Mouse (Mus musculus): ENCODE data around the gene Clca3b.
"Not testable (repeated sequence)": the region's sequence is repeated elsewhere in the genome, so short reads cannot be mapped to it uniquely, and the experiment has no call there.

The Clca3b gene

DNA sequence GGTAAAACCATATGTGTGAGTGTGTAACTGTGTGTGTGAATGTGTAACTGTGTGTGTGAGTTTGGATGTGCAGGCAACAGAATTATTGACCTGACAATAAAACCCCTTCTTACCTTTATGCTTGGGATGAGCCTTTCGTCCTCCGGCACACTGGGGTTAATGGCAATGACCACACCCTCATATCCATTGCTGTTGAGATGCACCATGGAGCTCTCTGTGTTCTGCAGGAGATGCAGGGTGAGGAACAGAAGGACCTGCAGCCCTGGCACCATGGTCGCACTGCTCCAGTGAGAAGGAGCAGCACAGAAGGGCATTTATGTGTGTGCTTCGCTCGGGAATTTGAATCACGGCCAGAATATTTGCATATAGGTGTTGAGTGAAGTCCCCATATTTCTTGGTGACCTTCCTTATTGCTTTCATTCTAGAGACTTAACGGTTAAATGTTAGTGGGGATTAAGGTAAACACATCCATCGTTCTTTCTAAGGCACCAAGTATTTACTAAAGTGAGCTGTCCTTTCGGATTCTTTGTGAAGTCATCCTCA is at the start of gene Clca3b:
Clca3b (minus strand) TSS at position 344 of the 543 bp plus-strand sequence.
- DNase-seq = not testable (repeated sequence)

DNA sequence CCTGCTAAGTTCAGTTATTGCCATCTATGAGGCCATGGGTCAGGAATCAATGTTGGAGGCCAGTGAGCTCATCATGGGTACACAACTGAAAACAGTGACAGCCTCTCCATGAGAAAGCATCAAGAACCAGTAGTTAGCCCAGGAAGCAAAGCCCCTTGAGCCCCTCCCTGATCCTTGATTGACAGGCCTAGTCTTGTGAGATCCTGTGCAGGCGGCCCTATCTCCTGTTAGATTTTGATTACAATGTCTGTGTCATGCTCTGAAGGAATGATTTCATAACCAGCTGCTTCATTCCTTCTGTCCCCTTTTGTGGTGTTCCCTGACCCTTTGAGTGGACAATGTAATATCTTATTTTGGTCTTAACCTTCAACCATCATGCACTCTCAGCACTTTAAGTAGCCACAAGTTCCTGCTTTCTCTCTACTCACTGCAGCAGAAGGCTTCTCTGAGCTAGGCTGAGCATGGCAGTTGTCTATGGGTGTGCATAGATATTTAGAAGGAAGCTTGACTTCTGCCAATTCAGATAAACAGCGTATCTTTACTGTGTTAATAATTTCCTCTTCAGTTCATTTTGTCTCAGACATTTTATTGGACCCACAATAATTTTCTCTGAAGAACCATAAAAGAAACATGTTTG is 48.0 kb upstream of the Clca3b start:
- DNase-seq = no peak

DNA sequence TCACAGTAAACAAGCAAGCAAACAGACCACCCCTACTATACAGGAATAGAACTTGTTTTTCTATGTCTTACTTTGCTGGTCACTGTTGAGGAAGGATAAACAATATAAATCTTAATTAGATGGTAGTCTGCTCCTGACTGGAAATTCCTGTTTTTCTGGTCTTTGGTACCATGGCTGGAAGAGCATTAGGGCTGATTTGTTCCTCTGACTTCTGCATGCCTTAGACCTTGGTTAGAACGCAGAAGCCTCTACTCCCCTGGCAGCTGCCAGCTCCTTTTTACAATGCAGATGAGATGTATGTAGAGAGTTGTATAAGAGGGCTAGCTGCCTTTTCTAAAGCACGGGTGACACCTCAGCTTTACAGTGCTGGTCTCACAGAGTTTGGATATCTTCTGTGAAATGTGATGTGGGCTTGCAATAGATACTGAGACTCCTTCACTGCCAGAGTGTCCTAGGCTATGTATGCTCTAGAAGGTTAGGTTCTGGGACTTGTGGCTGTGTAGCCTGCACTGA is 41.1 kb upstream of the Clca3b start:
- no peak for DNase-seq

DNA sequence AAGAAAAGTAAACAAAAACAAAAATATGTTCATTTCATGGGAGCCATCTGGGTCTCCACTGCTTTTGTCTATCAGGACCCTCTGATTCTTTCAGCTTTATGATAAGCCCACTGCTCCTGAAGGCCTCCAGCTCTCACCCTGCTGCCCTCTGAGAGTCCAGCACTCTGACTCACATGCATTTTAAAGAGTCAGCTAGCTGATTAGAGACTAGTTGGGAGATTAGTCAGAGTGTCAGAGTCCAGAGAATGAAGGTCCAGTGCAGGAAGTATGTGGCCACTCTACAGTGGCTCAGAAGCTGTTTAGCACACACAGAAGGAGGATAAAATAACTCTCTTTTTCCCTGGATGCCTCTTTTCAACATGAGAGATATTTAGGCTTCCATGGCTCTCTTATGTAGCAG is 37.8 kb upstream of the Clca3b start:
- no peak for DNase-seq

DNA sequence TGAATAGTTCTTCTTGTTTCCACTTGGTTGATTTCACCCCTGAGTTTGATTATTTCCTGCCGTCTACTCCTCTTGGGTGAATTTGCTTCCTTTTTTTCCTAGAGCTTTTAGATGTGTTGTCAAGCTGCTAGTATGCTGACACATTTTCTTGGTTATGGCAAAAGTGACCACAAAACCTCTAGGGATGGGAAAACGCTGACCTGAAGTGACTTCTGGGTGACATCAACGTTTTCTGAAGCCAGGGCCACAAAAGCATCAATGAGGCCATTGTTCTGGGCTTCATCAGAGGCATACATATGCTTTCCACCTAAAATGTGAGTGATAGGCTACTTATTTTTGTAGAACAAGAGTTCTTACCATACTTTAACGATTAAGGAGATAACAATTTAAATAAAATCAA is 22.9 kb upstream of the Clca3b start:
- not testable (repeated sequence) for DNase-seq

DNA sequence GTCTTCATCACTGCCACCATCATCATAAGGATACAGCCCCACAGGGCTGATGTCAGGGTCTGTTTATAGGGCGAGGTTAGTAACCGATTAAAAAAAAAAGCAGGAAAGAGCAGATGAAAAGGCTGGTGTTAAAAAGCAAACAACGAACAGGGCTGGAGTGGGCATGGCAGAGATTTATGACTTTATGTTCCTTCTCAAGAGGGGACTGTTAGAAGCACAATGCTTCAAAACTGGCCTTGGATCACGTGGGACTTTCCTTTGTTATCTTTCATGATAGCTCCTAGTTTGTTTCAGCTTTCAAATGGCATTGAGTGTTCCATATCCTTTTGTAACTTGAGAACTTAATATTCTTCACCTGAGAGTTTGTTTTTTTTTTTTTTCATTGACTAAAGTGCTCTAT is 427 bp upstream of the Clca3b start:
- DNase-seq = no peak

DNA sequence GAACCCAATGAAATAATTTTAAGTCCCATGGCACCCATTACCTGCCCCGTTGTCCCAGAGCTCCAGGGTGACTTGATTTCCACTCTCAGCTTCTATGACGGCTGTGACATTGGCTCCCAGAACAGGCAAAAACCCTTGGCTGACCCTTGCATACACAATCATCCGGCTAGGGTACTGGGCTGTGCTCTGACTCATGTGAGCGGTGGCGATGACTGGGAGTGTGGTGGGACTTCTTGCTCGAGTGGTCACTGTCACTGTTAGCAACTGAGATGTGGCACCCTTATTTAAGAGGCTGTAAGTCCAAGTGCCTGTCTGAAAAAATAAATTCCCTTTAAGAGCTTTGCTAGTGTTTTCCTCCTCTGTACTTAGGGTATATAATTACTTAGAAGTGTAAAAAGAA is 21.9 kb downstream of the Clca3b start:
- no peak for DNase-seq

DNA sequence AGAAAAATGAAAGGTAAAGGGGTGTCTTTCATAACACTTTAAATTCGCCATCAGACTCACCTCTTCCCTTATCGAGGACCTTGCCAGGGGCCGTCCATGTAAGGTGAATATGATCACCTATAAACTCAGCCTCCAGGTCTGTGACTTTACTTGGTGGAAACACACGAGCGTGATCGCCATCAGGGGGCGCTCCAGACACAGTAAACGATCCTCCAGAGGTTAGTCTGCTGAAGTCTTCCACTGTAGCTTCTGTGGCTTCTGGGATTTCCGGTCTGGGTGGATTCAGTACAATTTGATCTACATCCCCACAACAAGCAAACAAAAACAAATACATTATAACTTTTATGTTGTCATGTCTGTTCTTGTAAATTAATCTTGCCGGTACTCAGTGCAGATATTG is 24.0 kb downstream of the Clca3b start:
- DNase-seq = peak; percentile 64 to 78

DNA sequence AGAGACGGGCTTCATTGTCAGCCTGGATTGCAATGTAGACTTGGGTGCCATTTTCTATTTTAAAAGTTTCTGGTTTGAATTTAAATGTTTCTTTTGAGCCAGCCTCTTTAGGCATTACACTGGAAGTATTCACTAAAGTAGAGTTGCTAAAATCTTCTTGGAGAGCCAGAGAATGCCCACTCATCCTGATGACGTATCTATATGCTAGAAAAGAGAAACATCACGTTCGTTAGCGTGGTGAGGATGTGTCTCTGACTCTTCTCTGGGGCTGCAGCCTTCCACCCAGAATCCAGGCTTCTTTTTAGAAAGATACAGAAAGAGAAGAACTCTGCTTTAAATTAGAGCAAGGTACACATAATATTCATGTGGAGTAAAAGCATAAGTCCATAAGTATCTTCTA is 25.8 kb downstream of the Clca3b start:
- no peak for DNase-seq

DNA sequence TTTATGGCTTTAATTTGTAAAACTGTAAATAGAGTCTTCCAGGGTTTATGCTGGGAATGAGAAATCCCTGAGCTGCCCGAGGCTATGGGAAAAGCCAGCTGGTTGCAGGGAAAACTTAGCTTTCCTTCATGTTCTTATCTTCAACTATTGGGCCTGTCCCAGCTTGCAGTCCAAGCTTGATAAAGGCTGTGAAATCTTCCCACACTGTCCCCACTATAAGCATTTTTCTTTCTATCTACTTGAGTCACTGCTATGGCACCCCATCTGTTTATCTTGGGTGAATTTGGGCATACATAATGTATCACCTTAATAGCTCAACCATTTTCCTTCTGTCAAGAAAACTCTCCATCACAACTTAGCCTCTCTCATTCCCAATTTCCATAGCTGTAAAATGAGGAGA is 28.5 kb downstream of the Clca3b start:
- no peak for DNase-seq

DNA sequence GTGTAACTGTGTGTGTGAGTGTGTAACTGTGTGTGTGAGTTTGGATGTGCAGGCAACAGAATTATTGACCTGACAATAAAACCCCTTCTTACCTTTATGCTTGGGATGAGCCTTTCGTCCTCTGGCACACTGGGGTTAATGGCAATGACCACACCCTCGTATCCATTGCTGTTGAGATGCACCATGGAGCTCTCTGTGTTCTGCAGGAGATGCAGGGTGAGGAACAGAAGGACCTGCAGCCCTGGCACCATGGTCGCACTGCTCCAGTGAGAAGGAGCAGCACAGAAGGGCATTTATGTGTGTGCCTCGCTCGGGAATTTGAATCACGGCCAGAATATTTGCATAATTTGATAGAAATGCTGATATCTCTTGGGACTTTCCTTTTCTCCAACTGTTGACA is 29.9 kb downstream of the Clca3b start, which contains the start of gene Clca3a2:
Clca3a2 (minus strand) TSS at position 276 of the 400 bp plus-strand sequence.
- not testable (repeated sequence) for DNase-seq

DNA sequence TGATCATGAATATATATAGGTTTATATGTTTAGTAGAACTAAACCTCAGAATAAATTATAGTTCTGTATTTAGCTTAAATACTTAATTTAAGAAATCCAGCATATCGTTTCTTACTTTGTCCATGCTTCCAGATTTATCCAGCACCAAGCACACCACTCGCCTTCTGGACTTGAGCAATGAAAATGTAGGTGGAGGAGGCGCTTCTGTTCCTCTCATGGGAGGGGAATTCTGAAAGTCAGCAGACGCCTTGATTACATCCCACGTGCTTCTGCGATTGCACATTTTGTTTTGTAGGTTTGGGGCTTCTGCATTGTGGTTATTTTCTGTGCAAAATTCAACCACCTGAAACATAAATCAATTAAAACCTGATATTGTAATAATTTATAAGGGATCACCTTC is 35.8 kb downstream of the Clca3b start:
- not testable (repeated sequence) for DNase-seq

DNA sequence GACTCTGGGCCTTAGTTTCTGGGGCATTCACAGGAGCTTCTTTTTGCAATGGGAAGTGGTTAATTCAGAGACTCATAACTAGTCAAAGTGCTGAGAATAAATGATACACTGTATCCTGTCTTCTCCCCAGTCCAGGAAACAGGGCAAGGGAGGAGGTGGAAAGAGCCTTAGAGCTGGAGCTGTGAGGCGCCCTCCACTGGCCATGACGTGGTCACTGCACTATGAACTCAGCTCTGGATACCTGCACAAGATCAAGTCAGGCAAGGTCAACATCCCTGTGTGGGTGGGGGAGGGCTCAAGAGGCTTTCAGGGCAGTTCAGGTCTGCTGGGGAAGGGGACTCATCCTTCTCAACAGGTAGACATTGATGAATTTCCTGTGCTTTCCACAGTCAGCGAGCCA is 37.3 kb downstream of the Clca3b start:
- DNase-seq = no peak

DNA sequence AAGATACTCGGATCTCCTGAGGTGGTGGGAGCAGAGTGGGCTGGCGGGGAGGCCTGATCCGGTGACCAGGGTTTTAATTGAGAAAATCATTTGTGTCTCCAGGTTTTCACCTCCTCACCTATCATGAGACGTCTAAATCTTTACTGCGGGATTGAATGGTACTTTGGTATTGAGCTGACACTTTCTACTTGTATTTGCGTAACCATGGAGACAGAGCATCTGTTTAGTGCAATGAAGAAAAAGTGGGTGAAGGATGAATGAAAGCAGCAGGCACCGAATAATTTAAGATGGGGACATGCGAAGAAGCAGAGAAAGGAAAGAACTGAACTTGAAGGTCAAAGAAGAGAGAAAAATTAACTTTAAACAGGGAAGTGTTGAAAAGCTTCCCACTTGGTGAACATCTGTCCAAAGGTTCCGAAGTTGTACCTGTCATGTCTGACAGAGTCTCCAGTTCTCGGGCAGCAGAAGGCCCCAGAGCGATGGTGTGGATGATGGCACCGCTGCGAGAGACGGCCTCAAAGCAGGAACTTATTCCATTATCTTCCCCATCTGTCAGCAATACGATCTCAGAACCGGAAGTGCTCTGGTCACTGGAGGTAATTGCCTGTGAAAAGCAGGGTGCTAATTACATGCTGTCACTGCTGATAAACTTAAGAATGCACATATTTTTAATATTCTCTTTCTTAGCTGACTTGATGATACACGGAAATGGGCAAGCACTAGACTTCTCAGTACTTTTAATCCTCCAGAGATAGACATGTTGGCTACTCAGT is 40.8 kb downstream of the Clca3b start:
- not testable (repeated sequence) for DNase-seq

DNA sequence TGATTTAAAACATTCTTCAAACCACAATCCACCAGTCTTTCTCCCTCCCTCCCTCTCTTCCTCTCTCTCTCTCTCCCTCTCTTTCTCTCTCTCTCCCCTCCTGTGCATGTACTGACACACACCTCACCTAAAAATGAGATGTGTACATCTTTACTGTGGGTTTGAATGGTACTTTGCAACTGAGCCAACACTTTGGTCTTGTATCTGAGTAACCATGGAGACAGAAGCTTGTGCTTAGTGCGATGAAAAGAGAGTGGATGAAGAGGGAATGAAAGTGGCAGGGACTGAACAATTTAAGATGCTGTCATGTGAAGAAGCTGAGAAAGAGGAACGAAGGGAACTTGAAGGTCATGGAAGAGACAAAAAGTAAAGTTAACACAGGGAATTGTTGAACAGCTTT is 42.5 kb downstream of the Clca3b start:
- DNase-seq = not testable (repeated sequence)

DNA sequence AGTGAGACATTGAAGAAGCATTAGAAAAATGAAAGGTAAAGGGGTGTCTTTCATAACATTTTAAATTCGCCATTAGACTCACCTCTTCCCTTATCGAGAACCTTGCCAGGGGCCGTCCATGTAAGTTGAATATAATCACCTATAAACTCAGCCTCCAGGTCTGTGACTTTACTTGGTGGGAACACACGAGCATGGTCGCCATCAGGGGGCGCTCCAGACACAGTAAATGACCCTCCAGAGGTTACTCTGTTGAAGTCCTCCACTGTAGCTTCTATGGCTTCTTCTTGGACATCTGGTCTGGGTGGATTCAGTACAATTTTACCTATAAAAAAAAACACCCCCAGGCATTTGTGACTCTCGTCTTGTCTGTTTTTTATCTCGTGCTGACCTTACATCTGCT is 47.3 kb downstream of the Clca3b start:
- no peak for DNase-seq

DNA sequence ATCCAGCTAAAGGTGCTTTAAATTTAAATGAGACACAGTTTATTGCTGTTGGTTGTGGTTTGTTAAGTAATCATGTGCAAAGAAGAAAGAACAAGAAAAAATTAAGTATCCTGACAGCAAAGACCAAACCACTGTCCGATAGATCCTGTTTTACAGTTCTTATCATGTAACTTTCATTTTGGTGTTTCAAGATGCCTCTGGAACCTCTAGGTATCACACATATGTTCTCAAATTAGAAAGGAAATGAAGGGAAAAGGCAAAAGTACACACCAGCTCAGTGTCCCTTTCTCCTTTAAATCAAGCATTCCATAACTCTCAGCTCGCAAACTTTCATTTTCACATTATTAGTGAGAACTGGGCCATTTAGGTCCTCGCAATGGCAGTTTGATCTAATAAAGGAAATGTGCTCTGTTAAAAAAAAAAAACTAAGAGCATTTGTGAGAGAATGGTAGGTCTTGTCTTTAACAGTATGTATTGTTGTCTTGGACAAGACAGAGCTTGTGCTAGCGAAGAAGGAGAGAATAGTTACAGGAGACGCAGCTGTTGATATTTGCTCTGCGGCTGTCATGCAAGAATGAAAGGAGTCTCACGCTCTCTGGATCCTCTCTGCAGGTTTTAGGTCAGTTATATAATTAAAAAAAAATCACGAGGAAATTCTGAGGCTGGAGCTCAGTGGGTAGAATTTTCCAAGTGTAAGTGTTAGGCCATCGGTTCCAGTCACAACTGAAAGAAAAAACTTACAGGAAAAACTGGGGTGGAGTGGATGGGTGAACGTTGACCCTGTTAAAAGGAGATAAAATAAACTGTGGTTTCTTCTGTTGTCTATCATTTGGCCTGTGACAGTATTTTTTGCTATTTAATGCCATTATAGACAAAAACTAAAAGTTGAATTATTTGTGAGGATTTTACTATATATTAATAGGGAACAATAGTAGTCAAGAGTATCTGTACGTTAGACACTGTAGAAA is 63.7 kb downstream of the Clca3b start:
- DNase-seq = no peak

All from lung, postnatal 4 days (tissue).